Mouse (Mus musculus) embryonic fibroblast, embryonic 13.5 days (primary cell): ENCODE results near the gene Boll. TPM values are rescaled to one million over a fixed set of nuclear protein-coding genes. Genes with fewer than 3 reads are reported as not detected.

Source experiments
- H3K27ac ChIP-seq: 2 replicates; pipeline ENCODE4 v1.5.1; 2012; ENCODE audit warnings: low read length, control low read depth, inconsistent platforms; ENCODE audit not compliant: insufficient read depth
- H3K4me1 ChIP-seq: 2 replicates; pipeline ENCODE4 v1.6.1; 2011; ENCODE audit warnings: low read length; ENCODE audit not compliant: control insufficient read depth, insufficient read depth
- H3K4me3 ChIP-seq: 2 replicates; pipeline ENCODE4 v1.5.1; 2011; ENCODE audit warnings: mild to moderate bottlenecking, control low read depth, low read length; ENCODE audit not compliant: insufficient read depth
- CTCF ChIP-seq: IDR thresholded peaks from 2 replicates; pipeline ENCODE4 v1.5.1; 2011; ENCODE audit warnings: mild to moderate bottlenecking, control low read depth, low read length, moderate library complexity, borderline replicate concordance; ENCODE audit not compliant: insufficient read depth
- POLR2A ChIP-seq: IDR thresholded peaks from 2 replicates; pipeline ENCODE4 v1.6.1; 2011; ENCODE audit warnings: low read depth, mild to moderate bottlenecking, control low read depth, low read length, moderate library complexity
- polyA plus RNA-seq: library from polyadenylated mRNA; stranded (reverse); fragments of >200 nt; gene quantifications from 2 replicates; pipeline ENCODE4 v1.2.4, GENCODE M21; 2011; ENCODE audit warnings: low read depth; ENCODE audit not compliant: missing spikeins, insufficient read length

The Boll gene
- polyA plus RNA-seq, 1 experiment = not detected

DNA sequence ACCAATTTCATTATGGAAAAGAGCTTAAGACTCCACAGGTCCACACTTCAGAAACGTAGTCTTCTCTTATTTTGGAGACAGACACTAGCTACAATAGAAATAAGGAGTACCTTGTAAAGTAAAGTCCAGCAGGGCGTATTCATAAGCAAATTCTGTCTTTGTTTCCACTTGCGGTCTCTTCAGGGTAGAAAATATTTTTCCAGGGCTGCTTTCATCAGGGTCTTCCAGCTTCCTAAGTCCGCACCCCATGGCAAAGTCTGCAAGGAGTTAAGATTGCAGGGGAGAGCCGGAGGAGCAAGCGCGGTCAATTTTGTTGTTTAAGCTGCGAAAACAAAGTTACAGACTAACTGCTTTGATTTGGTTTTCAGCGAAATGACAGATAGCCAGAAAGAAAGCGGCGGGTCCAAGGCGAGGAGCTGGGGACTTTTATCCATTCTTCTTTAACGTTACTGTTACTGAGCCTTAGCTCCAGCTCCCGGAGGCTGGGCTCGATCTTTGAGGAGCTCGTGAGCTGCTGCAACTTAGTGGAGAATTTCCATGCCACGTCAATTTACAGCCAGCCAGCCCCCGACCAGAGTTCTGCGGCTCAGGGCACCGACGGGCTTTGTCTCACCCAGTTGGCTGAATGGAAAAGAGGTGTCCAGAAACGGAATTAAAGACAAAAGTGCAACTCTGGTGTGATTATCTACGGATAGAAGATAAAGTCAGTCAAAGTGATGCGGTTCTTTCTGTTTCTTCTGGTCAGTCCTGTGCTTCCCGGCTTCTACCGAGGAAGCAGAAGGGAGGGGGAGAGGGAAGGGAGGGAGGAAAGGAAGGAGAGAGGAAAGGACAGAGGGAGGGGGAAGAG lies 137.0 kb downstream of the Boll start, which contains the start of gene Rftn2:
Rftn2 (minus strand) TSS at position 772 of the 847 bp plus-strand sequence.
- Histone ChIP-seq H3K4me1 (peaks cover 3% of the 10 kb centered on the region), H3K4me3 (peak within 1 kb of the TSS; percentile 62), H3K27ac (peak within 1 kb of the TSS; percentile 83)
- TF ChIP-seq POLR2A (no peak; the same call in none of the 2 replicates), CTCF (no peak)

GRCm38 (mm10) chr1:55225398-55225797 lies 137.9 kb downstream of the Boll start:
- Histone ChIP-seq H3K4me1 (peaks cover 3% of the 10 kb centered on the region), H3K4me3 (peak overlapping the region; percentile 45), H3K27ac (no peak overlapping the region)
- TF ChIP-seq POLR2A (no peak), CTCF (no peak)

DNA sequence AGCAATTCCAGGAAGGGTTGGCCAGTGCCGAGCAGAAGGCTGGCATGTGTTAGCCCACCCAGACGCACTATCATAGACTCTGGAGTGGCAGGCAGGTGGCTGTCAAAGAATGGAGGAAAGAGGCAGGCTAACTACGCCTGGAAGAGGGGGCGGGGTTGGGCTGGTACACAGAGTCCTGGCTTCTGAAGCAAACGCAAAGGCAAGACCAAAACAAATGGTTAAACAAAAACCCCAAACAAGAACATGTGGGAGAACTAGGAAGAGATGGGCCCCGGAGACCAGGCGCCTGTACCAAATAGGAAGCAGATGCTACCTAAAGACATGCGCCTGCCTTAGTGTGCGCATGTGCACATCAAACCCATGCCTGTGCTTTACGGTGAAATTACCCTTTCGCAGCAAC lies 139.2 kb downstream of the Boll start:
- Histone ChIP-seq H3K4me3 (no peak overlapping the region), H3K27ac (no peak overlapping the region), H3K4me1 (peaks cover 3% of the 10 kb centered on the region)
- no peak for TF ChIP-seq CTCF

DNA sequence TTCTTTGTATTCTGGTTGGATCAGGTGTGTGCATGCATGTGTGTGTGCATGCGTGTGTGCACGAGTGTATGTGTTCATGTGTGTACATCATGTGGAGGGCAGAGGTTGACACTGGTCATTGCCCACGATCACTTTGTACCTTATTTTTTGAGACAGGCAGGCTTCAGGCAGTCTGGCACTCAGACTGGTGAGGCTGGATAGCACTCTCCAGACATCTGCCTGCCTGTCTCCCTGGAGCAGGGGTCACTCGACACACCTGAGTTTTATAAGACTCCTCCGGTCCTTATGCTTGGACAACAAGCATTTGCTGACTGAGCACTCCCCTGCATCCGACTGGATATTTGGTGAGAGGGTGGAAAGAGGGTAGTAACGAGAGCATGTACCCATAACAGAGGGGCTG lies 140.2 kb downstream of the Boll start:
- Histone ChIP-seq H3K4me3 (no peak overlapping the region), H3K27ac (no peak overlapping the region), H3K4me1 (no peaks in the 10 kb centered on the region)
- TF ChIP-seq CTCF (no peak), POLR2A (no peak)

GRCm38 (mm10) chr1:55221352-55221751 lies 141.9 kb downstream of the Boll start:
- Histone ChIP-seq H3K27ac (no peak overlapping the region), H3K4me3 (no peak overlapping the region), H3K4me1 (no peaks in the 10 kb centered on the region)

GRCm38 (mm10) chr1:55217191-55217590 lies 146.1 kb downstream of the Boll start:
- no peak for TF ChIP-seq CTCF
- TF ChIP-seq POLR2A = no peak
- Histone ChIP-seq H3K4me3 (no peak overlapping the region), H3K27ac (no peak overlapping the region), H3K4me1 (no peaks in the 10 kb centered on the region; the same call in 1 of the 2 replicates)

More at GRCm38 (mm10) chr1:55221352-55221751, 141.9 kb downstream of the Boll start:
- no peak for TF ChIP-seq POLR2A
- no peak for TF ChIP-seq CTCF

DNA sequence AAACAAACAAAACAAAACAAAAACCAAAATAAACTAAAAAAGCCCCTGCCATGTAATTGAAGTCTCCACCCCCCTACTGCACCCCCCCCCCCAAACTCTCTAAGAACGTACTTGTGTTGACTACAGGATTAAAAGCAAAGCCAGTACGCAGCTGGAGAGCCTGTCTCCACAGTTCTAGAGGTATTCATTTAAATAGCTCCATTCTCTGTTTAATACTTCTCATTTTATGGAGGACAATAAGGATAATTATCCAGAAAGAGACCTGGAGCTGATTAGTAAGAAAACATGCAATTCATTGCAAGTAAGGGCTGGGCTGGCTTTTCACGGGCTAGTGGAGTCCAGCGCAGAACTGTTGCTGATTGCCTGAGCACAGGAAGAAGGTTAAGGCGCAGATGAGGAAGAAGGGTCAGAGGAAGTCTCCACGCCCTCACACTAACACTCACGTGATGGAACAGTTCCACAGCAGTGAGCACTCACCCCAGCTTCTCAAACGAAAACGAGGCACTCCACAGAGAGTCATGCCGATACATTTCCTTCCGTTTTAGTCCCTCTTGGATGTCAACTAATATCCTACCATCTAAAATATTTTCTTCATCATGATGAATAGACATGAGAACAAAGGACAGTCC lies 148.0 kb downstream of the Boll start:
- no peak overlapping the region for H3K27ac ChIP-seq
- no peak for TF ChIP-seq CTCF
- TF ChIP-seq POLR2A = no peak
- no peaks in the 10 kb centered on the region; the same call in 1 of the 2 replicates for H3K4me1 ChIP-seq
- no peak overlapping the region for H3K4me3 ChIP-seq

GRCm38 (mm10) chr1:55213936-55214335 lies 149.3 kb downstream of the Boll start:
- no peak overlapping the region for H3K4me3 ChIP-seq
- no peak overlapping the region for H3K27ac ChIP-seq
- no peak for TF ChIP-seq CTCF
- no peak for TF ChIP-seq POLR2A

GRCm38 (mm10) chr1:55213475-55213874 lies 149.8 kb downstream of the Boll start:
- no peak for TF ChIP-seq POLR2A
- no peak for TF ChIP-seq CTCF
- Histone ChIP-seq H3K4me3 (no peak overlapping the region), H3K27ac (no peak overlapping the region), H3K4me1 (no peaks in the 10 kb centered on the region; the same call in 1 of the 2 replicates)

More at GRCm38 (mm10) chr1:55213936-55214335, 149.3 kb downstream of the Boll start:
- H3K4me1 ChIP-seq = no peaks in the 10 kb centered on the region; the same call in 1 of the 2 replicates

DNA sequence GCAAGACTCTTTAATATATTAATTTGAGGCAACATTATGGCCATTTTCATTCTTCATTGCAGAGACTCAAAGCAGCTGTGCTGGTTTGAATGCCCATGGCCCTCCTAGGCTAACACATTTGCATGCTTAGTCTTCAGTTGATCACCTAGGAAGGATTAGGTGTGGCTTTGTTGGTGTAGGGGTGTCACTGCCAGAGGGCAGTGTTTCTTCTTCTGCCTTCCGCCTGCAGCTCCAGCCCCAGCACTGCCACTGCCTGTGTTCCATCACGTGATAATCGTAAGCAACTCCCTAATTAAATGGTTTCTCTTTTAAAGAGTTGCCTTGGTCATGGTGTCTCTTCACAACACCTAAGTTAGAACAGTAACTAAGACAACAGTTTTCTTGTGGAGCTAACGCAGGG lies 150.5 kb downstream of the Boll start:
- Histone ChIP-seq H3K27ac (no peak overlapping the region), H3K4me1 (no peaks in the 10 kb centered on the region; the same call in 1 of the 2 replicates)

More for the DNA sequence above, 150.5 kb downstream of the Boll start:
- no peak for TF ChIP-seq CTCF
- TF ChIP-seq POLR2A = no peak
- no peak overlapping the region for H3K4me3 ChIP-seq
